Mouse (Mus musculus): ENCODE measurements around the gene Slc50a1. TPM values are rescaled to one million over a fixed set of nuclear protein-coding genes. Genes with fewer than 3 reads are reported as not detected.
A peak's percentile ranks its signal among the peaks of the same experiment; 100 is the strongest.

The Slc50a1 gene
- polyA plus RNA-seq, 1 experiment from 2014 or later = 48.2 TPM

- no peak overlapping the region for H3K4me2 ChIP-seq (ENCODE audit: low read length)
- 78% methylated on average over 5 of the region's 5 CpGs for WGBS
- H3K27me3 ChIP-seq (ENCODE audit: control insufficient read depth, insufficient read depth, low read length) = no peaks in the 10 kb centered on the region
- no peaks in the 10 kb centered on the region for H3K9me3 ChIP-seq (ENCODE audit: control insufficient read depth, low read length)
- no peaks in the 10 kb centered on the region for H3K36me3 ChIP-seq (ENCODE audit: control insufficient read depth, insufficient read depth, low read length)
- peaks cover 0 to 3% of the 10 kb centered on the region in 2 experiments; a peak in 1 of 4 replicates for H3K4me1 ChIP-seq (ENCODE audit: control insufficient read depth in 2 of 2, insufficient read depth in 2 of 2, low read length in 2 of 2)
- H3K9ac ChIP-seq (ENCODE audit: low read length) = no peak overlapping the region
- no peak overlapping the region for H3K27ac ChIP-seq (replicated peaks in 1 of 2; ENCODE audit: control insufficient read depth in 1 of 2, insufficient read depth in 1 of 2, low read depth in 2 of 2, low read length in 2 of 2)
- H3K4me3 ChIP-seq (ENCODE audit: control insufficient read depth in 1 of 2, insufficient read depth in 1 of 2, low read depth in 1 of 2, low read length in 2 of 2) = no peak overlapping the region
- no peak for ATAC-seq (ENCODE audit: insufficient number of reproducible peaks, insufficient read depth, low FRiP score, low read depth)
Observed at GRCm38 (mm10) chr3:89294195-89294594, 23.8 kb upstream of the Slc50a1 start.

- Histone ChIP-seq H3K27ac (replicated peaks in 1 of 2; ENCODE audit: control insufficient read depth in 1 of 2, insufficient read depth in 1 of 2, low read depth in 2 of 2, low read length in 2 of 2) (no peak overlapping the region), H3K9ac (ENCODE audit: low read length) (no peak overlapping the region), H3K4me2 (ENCODE audit: low read length) (no peak overlapping the region), H3K27me3 (ENCODE audit: control insufficient read depth, insufficient read depth, low read length) (no peaks in the 10 kb centered on the region), H3K36me3 (ENCODE audit: control insufficient read depth, insufficient read depth, low read length) (no peaks in the 10 kb centered on the region), H3K9me3 (ENCODE audit: control insufficient read depth, low read length) (no peaks in the 10 kb centered on the region), H3K4me1 (ENCODE audit: control insufficient read depth in 2 of 2, insufficient read depth in 2 of 2, low read length in 2 of 2) (peaks cover 0 to 5% of the 10 kb centered on the region in 2 experiments; a peak in 1 of 4 replicates), H3K4me3 (ENCODE audit: control insufficient read depth in 1 of 2, insufficient read depth in 1 of 2, low read depth in 1 of 2, low read length in 2 of 2) (no peak overlapping the region)
- ATAC-seq (ENCODE audit: insufficient number of reproducible peaks, insufficient read depth, low FRiP score, low read depth) = no peak
- 87% methylated on average over 11 of the region's 11 CpGs for WGBS
Observed at GRCm38 (mm10) chr3:89293247-89293918, 23.0 kb upstream of the Slc50a1 start.

- Histone ChIP-seq H3K27me3 (ENCODE audit: control insufficient read depth, insufficient read depth, low read length) (no peaks in the 10 kb centered on the region), H3K4me3 (ENCODE audit: control insufficient read depth in 1 of 2, insufficient read depth in 1 of 2, low read depth in 1 of 2, low read length in 2 of 2) (no peak overlapping the region), H3K27ac (replicated peaks in 1 of 2; ENCODE audit: control insufficient read depth in 1 of 2, insufficient read depth in 1 of 2, low read depth in 2 of 2, low read length in 2 of 2) (no peak overlapping the region), H3K9me3 (ENCODE audit: control insufficient read depth, low read length) (no peaks in the 10 kb centered on the region), H3K4me1 (ENCODE audit: control insufficient read depth in 2 of 2, insufficient read depth in 2 of 2, low read length in 2 of 2) (peaks cover 0 to 8% of the 10 kb centered on the region in 2 experiments; a peak in 1 of 4 replicates), H3K4me2 (ENCODE audit: low read length) (no peak overlapping the region), H3K9ac (ENCODE audit: low read length) (no peak overlapping the region), H3K36me3 (ENCODE audit: control insufficient read depth, insufficient read depth, low read length) (no peaks in the 10 kb centered on the region)
- WGBS = 79% methylated on average over 5 of the region's 5 CpGs
- ATAC-seq (ENCODE audit: insufficient number of reproducible peaks, insufficient read depth, low FRiP score, low read depth) = no peak
Observed at GRCm38 (mm10) chr3:89292303-89292702, 21.9 kb upstream of the Slc50a1 start.

- H3K4me2 ChIP-seq (ENCODE audit: low read length) = no peak overlapping the region
- 40% methylated on average over 10 of the region's 10 CpGs for WGBS
- no peaks in the 10 kb centered on the region for H3K27me3 ChIP-seq (ENCODE audit: control insufficient read depth, insufficient read depth, low read length)
- no peak overlapping the region for H3K4me3 ChIP-seq (ENCODE audit: control insufficient read depth in 1 of 2, insufficient read depth in 1 of 2, low read depth in 1 of 2, low read length in 2 of 2)
- H3K9ac ChIP-seq (ENCODE audit: low read length) = no peak overlapping the region
- no peak for ATAC-seq (ENCODE audit: insufficient number of reproducible peaks, insufficient read depth, low FRiP score, low read depth)
- no peak overlapping the region for H3K27ac ChIP-seq (replicated peaks in 1 of 2; ENCODE audit: control insufficient read depth in 1 of 2, insufficient read depth in 1 of 2, low read depth in 2 of 2, low read length in 2 of 2)
- no peaks in the 10 kb centered on the region for H3K36me3 ChIP-seq (ENCODE audit: control insufficient read depth, insufficient read depth, low read length)
- H3K4me1 ChIP-seq (ENCODE audit: control insufficient read depth in 2 of 2, insufficient read depth in 2 of 2, low read length in 2 of 2) = peaks cover 0 to 8% of the 10 kb centered on the region in 2 experiments; a peak in 1 of 4 replicates
- H3K9me3 ChIP-seq (ENCODE audit: control insufficient read depth, low read length) = no peaks in the 10 kb centered on the region
Observed at GRCm38 (mm10) chr3:89291874-89292273, 21.5 kb upstream of the Slc50a1 start.

GRCm38 (mm10) chr3:89288503-89288928, 18.1 kb upstream of the Slc50a1 start:
- Histone ChIP-seq H3K9ac (ENCODE audit: low read length) (no peak overlapping the region), H3K4me2 (ENCODE audit: low read length) (no peak overlapping the region), H3K27ac (replicated peaks in 1 of 2; ENCODE audit: control insufficient read depth in 1 of 2, insufficient read depth in 1 of 2, low read depth in 2 of 2, low read length in 2 of 2) (no peak overlapping the region), H3K4me3 (ENCODE audit: control insufficient read depth in 1 of 2, insufficient read depth in 1 of 2, low read depth in 1 of 2, low read length in 2 of 2) (no peak overlapping the region), H3K27me3 (ENCODE audit: control insufficient read depth, insufficient read depth, low read length) (no peaks in the 10 kb centered on the region), H3K36me3 (ENCODE audit: control insufficient read depth, insufficient read depth, low read length) (no peaks in the 10 kb centered on the region), H3K4me1 (ENCODE audit: control insufficient read depth in 2 of 2, insufficient read depth in 2 of 2, low read length in 2 of 2) (peaks cover 0 to 5% of the 10 kb centered on the region in 2 experiments; a peak in 1 of 4 replicates), H3K9me3 (ENCODE audit: control insufficient read depth, low read length) (no peaks in the 10 kb centered on the region)
- WGBS = 26% methylated on average over 7 of the region's 7 CpGs
- ATAC-seq (ENCODE audit: insufficient number of reproducible peaks, insufficient read depth, low FRiP score, low read depth) = no peak

GRCm38 (mm10) chr3:89287286-89287685, 16.9 kb upstream of the Slc50a1 start:
- WGBS = 49% methylated on average over 5 of the region's 5 CpGs
- Histone ChIP-seq H3K4me2 (ENCODE audit: low read length) (no peak overlapping the region), H3K4me3 (ENCODE audit: control insufficient read depth in 1 of 2, insufficient read depth in 1 of 2, low read depth in 1 of 2, low read length in 2 of 2) (no peak overlapping the region), H3K4me1 (ENCODE audit: control insufficient read depth in 2 of 2, insufficient read depth in 2 of 2, low read length in 2 of 2) (peaks cover 0 to 5% of the 10 kb centered on the region in 2 experiments; a peak in 1 of 4 replicates), H3K27me3 (ENCODE audit: control insufficient read depth, insufficient read depth, low read length) (no peaks in the 10 kb centered on the region), H3K27ac (replicated peaks in 1 of 2; ENCODE audit: control insufficient read depth in 1 of 2, insufficient read depth in 1 of 2, low read depth in 2 of 2, low read length in 2 of 2) (peak overlapping the region; percentile 33 to 46), H3K9ac (ENCODE audit: low read length) (no peak overlapping the region), H3K36me3 (ENCODE audit: control insufficient read depth, insufficient read depth, low read length) (no peaks in the 10 kb centered on the region), H3K9me3 (ENCODE audit: control insufficient read depth, low read length) (no peaks in the 10 kb centered on the region)
- no peak for ATAC-seq (ENCODE audit: insufficient number of reproducible peaks, insufficient read depth, low FRiP score, low read depth)

GRCm38 (mm10) chr3:89285526-89285925, 15.2 kb upstream of the Slc50a1 start:
- H3K27me3 ChIP-seq (ENCODE audit: control insufficient read depth, insufficient read depth, low read length) = no peaks in the 10 kb centered on the region
- H3K36me3 ChIP-seq (ENCODE audit: control insufficient read depth, insufficient read depth, low read length) = no peaks in the 10 kb centered on the region
- no peak overlapping the region for H3K4me3 ChIP-seq (ENCODE audit: control insufficient read depth in 1 of 2, insufficient read depth in 1 of 2, low read depth in 1 of 2, low read length in 2 of 2)
- no peak overlapping the region for H3K9ac ChIP-seq (ENCODE audit: low read length)
- no peaks in the 10 kb centered on the region for H3K9me3 ChIP-seq (ENCODE audit: control insufficient read depth, low read length)
- ATAC-seq (ENCODE audit: insufficient number of reproducible peaks, insufficient read depth, low FRiP score, low read depth) = no peak
- 36% methylated on average over 2 of the region's 2 CpGs for WGBS
- H3K27ac ChIP-seq (replicated peaks in 1 of 2; ENCODE audit: control insufficient read depth in 1 of 2, insufficient read depth in 1 of 2, low read depth in 2 of 2, low read length in 2 of 2) = no peak overlapping the region
- H3K4me2 ChIP-seq (ENCODE audit: low read length) = no peak overlapping the region
- peaks cover 7 to 9% of the 10 kb centered on the region in 2 experiments; a peak in 3 of 4 replicates for H3K4me1 ChIP-seq (ENCODE audit: control insufficient read depth in 2 of 2, insufficient read depth in 2 of 2, low read length in 2 of 2)

GRCm38 (mm10) chr3:89284261-89284660, 13.9 kb upstream of the Slc50a1 start:
- no peak overlapping the region for H3K27ac ChIP-seq (replicated peaks in 1 of 2; ENCODE audit: control insufficient read depth in 1 of 2, insufficient read depth in 1 of 2, low read depth in 2 of 2, low read length in 2 of 2)
- H3K9ac ChIP-seq (ENCODE audit: low read length) = no peak overlapping the region
- H3K36me3 ChIP-seq (ENCODE audit: control insufficient read depth, insufficient read depth, low read length) = no peaks in the 10 kb centered on the region
- no peak for ATAC-seq (ENCODE audit: insufficient number of reproducible peaks, insufficient read depth, low FRiP score, low read depth)
- no peaks in the 10 kb centered on the region for H3K9me3 ChIP-seq (ENCODE audit: control insufficient read depth, low read length)
- no peaks in the 10 kb centered on the region for H3K27me3 ChIP-seq (ENCODE audit: control insufficient read depth, insufficient read depth, low read length)
- no peak overlapping the region for H3K4me2 ChIP-seq (ENCODE audit: low read length)
- peaks cover 11 to 14% of the 10 kb centered on the region in 2 experiments; a peak in 3 of 4 replicates for H3K4me1 ChIP-seq (ENCODE audit: control insufficient read depth in 2 of 2, insufficient read depth in 2 of 2, low read length in 2 of 2)
- H3K4me3 ChIP-seq (ENCODE audit: control insufficient read depth in 1 of 2, insufficient read depth in 1 of 2, low read depth in 1 of 2, low read length in 2 of 2) = no peak overlapping the region
- WGBS = 87% methylated on average over 3 of the region's 3 CpGs
